Mouse (Mus musculus) midbrain, embryonic 11.5 days (tissue): ENCODE measurements around the gene Shank3. TPM values are rescaled to one million over a fixed set of nuclear protein-coding genes. Genes with fewer than 3 reads are reported as not detected.
A peak's percentile ranks its signal among the peaks of the same experiment; 100 is the strongest.

Source experiments
- ATAC-seq: fragments of 200-750 bp; cut with Nextera tagmentation; 2 replicates; pipeline ENCODE4 v1.8.0; 2017; ENCODE audit warnings: moderate TSS enrichment, moderate library complexity; ENCODE audit not compliant: low FRiP score
- DNase-seq: peaks from one replicate; pipeline ENCODE4 v3.0.0; 2015; ENCODE audit warnings: low spot score; ENCODE audit errors: missing footprints
- H3K27ac ChIP-seq: fragments of 300-500 bp; sonication (generic); 2 replicates; pipeline ENCODE4 v1.5.1; 2014; ENCODE audit warnings: low read depth, low read length
- H3K27me3 ChIP-seq: fragments of 300-500 bp; sonication (generic); 2 replicates; pipeline ENCODE4 v1.6.1; 2014; ENCODE audit warnings: mild to moderate bottlenecking, low read length, moderate library complexity, mixed read lengths; ENCODE audit not compliant: control insufficient read depth, insufficient read depth
- H3K36me3 ChIP-seq: fragments of 300-500 bp; sonication (generic); 2 replicates; pipeline ENCODE4 v1.6.1; 2014; ENCODE audit warnings: mild to moderate bottlenecking, low read length, moderate library complexity, mixed read lengths; ENCODE audit not compliant: control insufficient read depth, insufficient read depth
- H3K4me1 ChIP-seq: fragments of 300-500 bp; sonication (generic); 2 replicates; pipeline ENCODE4 v1.6.1; 2014; ENCODE audit warnings: low read length; ENCODE audit not compliant: control insufficient read depth, insufficient read depth
- H3K4me2 ChIP-seq: fragments of 300-500 bp; sonication (generic); 2 replicates; pipeline ENCODE4 v1.6.1; 2014; ENCODE audit warnings: mild to moderate bottlenecking, moderate library complexity
- H3K4me3 ChIP-seq: fragments of 300-500 bp; sonication (generic); 2 replicates; pipeline ENCODE4 v1.5.1; 2014; ENCODE audit warnings: low read depth, low read length
- H3K9ac ChIP-seq: fragments of 300-500 bp; sonication (generic); 2 replicates; pipeline ENCODE4 v1.6.1; 2014; ENCODE audit warnings: low read length
- H3K9me3 ChIP-seq: fragments of 300-500 bp; sonication (generic); 2 replicates; pipeline ENCODE4 v1.6.1; 2016; ENCODE audit warnings: low read length; ENCODE audit not compliant: control insufficient read depth
- WGBS: fragments of 180-500 bp; shearing (Covaris S2); extraction: QIAGEN DNeasy Blood & Tissue Kit; methylation state at CpG from one replicate; pipeline ENCODE4 v1.1.7; 2014; 5-methylcytosine and 5-hydroxymethylcytosine counted together
- polyA plus RNA-seq: library from polyadenylated mRNA; unstranded; fragments of >200 nt; fragmentation: Nextera tagmentation; extraction: Ambion mirVana; gene quantifications from 2 replicates; pipeline ENCODE4 v1.2.1, GENCODE M21; 2014

The Shank3 gene
- polyA plus RNA-seq, 1 experiment from 2014 or later, result 2.2 TPM

- H3K4me3 ChIP-seq, result no peak overlapping the region
- H3K36me3 ChIP-seq, result no peaks in the 10 kb centered on the region; the same call in 1 of the 2 replicates
- WGBS, result 93% methylated on average over 11 of the region's 11 CpGs
- no peak overlapping the region for H3K27ac ChIP-seq
- DNase-seq (peak; percentile 79), ATAC-seq (no peak)
- H3K27me3 ChIP-seq, result no peaks in the 10 kb centered on the region
- H3K4me1 ChIP-seq, result peaks cover 4% of the 10 kb centered on the region
- no peak overlapping the region for H3K9ac ChIP-seq
- no peaks in the 10 kb centered on the region for H3K9me3 ChIP-seq
- no peak overlapping the region for H3K4me2 ChIP-seq
Measured at GRCm38 (mm10) chr15:89585631-89586030, 86.2 kb downstream of the Shank3 start.

- 89% methylated on average over 5 of the region's 5 CpGs for WGBS
- no peaks in the 10 kb centered on the region for H3K36me3 ChIP-seq
- no peak for DNase-seq
- H3K4me3 ChIP-seq, result no peak overlapping the region
- no peaks in the 10 kb centered on the region for H3K27me3 ChIP-seq
- no peak overlapping the region for H3K9ac ChIP-seq
- H3K4me2 ChIP-seq, result no peak overlapping the region
- no peak overlapping the region for H3K27ac ChIP-seq
- ATAC-seq, result no peak
- H3K4me1 ChIP-seq, result peaks cover 15% of the 10 kb centered on the region
- no peaks in the 10 kb centered on the region for H3K9me3 ChIP-seq
Measured at GRCm38 (mm10) chr15:89589146-89589545, 89.7 kb downstream of the Shank3 start.

GRCm38 (mm10) chr15:89591317-89591716, 91.9 kb downstream of the Shank3 start:
- no peaks in the 10 kb centered on the region for H3K9me3 ChIP-seq
- peaks cover 15% of the 10 kb centered on the region for H3K4me1 ChIP-seq
- H3K27ac ChIP-seq, result peak overlapping the region; percentile 71; the same call in 1 of the 2 replicates
- H3K4me2 ChIP-seq, result peak overlapping the region; percentile 75
- no peaks in the 10 kb centered on the region for H3K36me3 ChIP-seq
- peak overlapping the region; percentile 75 for H3K9ac ChIP-seq
- H3K27me3 ChIP-seq, result no peaks in the 10 kb centered on the region
- DNase-seq (no peak), ATAC-seq (peak; percentile 31)
- peak overlapping the region; percentile 76 for H3K4me3 ChIP-seq
- 4% methylated on average over 30 of the region's 30 CpGs for WGBS

- H3K27me3 ChIP-seq, result no peaks in the 10 kb centered on the region
- ATAC-seq (peak; percentile 97), DNase-seq (peak; percentile 99)
- under 1% methylated on average over 35 of the region's 35 CpGs for WGBS
- H3K4me1 ChIP-seq, result peaks cover 15% of the 10 kb centered on the region
- no peaks in the 10 kb centered on the region for H3K36me3 ChIP-seq
- peak within 1 kb of the TSS; percentile 76 for H3K4me3 ChIP-seq
- no peaks in the 10 kb centered on the region for H3K9me3 ChIP-seq
- H3K4me2 ChIP-seq, result peak within 1 kb of the TSS; percentile 75
- peak within 1 kb of the TSS; percentile 71; the same call in 1 of the 2 replicates for H3K27ac ChIP-seq
- H3K9ac ChIP-seq, result peak within 1 kb of the TSS; percentile 75
Measured at GRCm38 (mm10) chr15:89591723-89592455, 92.5 kb downstream of the Shank3 start, which contains the start of gene Rabl2. TSS of gene Rabl2 (minus strand) at chr15:89591923.

- Histone ChIP-seq H3K9ac (peak overlapping the region; percentile 75), H3K36me3 (no peaks in the 10 kb centered on the region), H3K27ac (no peak overlapping the region), H3K9me3 (no peaks in the 10 kb centered on the region), H3K4me1 (peaks cover 15% of the 10 kb centered on the region), H3K4me3 (peak overlapping the region; percentile 76), H3K27me3 (no peaks in the 10 kb centered on the region), H3K4me2 (peak overlapping the region; percentile 75)
- ATAC-seq (peak; percentile 38; the same call in 1 of the 2 replicates), DNase-seq (peak; percentile 77)
- 47% methylated on average over 4 of the region's 4 CpGs for WGBS
Measured at GRCm38 (mm10) chr15:89592548-89592947, 93.1 kb downstream of the Shank3 start.

GRCm38 (mm10) chr15:89605822-89606570, 106.6 kb downstream of the Shank3 start:
- Histone ChIP-seq H3K9me3 (no peaks in the 10 kb centered on the region), H3K9ac (no peak overlapping the region), H3K27me3 (no peaks in the 10 kb centered on the region), H3K4me3 (no peak overlapping the region), H3K4me1 (no peaks in the 10 kb centered on the region), H3K27ac (no peak overlapping the region), H3K36me3 (no peaks in the 10 kb centered on the region), H3K4me2 (no peak overlapping the region)
- WGBS, result 83% methylated on average over 12 of the region's 12 CpGs
- no peak for ATAC-seq
- peak; percentile 71 for DNase-seq

GRCm38 (mm10) chr15:89607480-89607879, 108.1 kb downstream of the Shank3 start:
- Histone ChIP-seq H3K36me3 (no peaks in the 10 kb centered on the region), H3K4me3 (no peak overlapping the region), H3K9me3 (no peaks in the 10 kb centered on the region), H3K4me2 (no peak overlapping the region), H3K9ac (no peak overlapping the region), H3K4me1 (no peaks in the 10 kb centered on the region), H3K27me3 (no peaks in the 10 kb centered on the region), H3K27ac (no peak overlapping the region)
- ATAC-seq, result no peak
- no peak for DNase-seq
- WGBS, result 90% methylated on average over 8 of the region's 8 CpGs

GRCm38 (mm10) chr15:89607888-89608287, 108.5 kb downstream of the Shank3 start:
- H3K36me3 ChIP-seq, result no peaks in the 10 kb centered on the region
- no peaks in the 10 kb centered on the region for H3K9me3 ChIP-seq
- no peak overlapping the region for H3K27ac ChIP-seq
- no peaks in the 10 kb centered on the region for H3K4me1 ChIP-seq
- no peak overlapping the region for H3K4me2 ChIP-seq
- WGBS, result 91% methylated on average over 9 of the region's 9 CpGs
- no peaks in the 10 kb centered on the region for H3K27me3 ChIP-seq
- no peak overlapping the region for H3K9ac ChIP-seq
- H3K4me3 ChIP-seq, result no peak overlapping the region
- no peak for DNase-seq
- ATAC-seq, result no peak
